Mouse (Mus musculus) midbrain, embryonic 15.5 days (tissue): ENCODE measurements around the gene Med12l. TPM values are rescaled to one million over a fixed set of nuclear protein-coding genes. Genes with fewer than 3 reads are reported as not detected.

Experiments used
- ATAC-seq: fragments of 200-750 bp; cut with Nextera tagmentation; replicated peaks from 2 replicates; pipeline ENCODE4 v1.8.0; 2017; ENCODE audit warnings: moderate TSS enrichment
- H3K27ac ChIP-seq: fragments of 300-500 bp; sonication (generic); 2 replicates; pipeline ENCODE4 v1.5.1; 2015; ENCODE audit warnings: mild to moderate bottlenecking, inconsistent platforms
- H3K27me3 ChIP-seq: fragments of 300-500 bp; sonication (generic); replicated peaks from 2 replicates; pipeline ENCODE4 v1.6.1; 2015; ENCODE audit warnings: inconsistent platforms
- H3K36me3 ChIP-seq: fragments of 300-500 bp; sonication (generic); replicated peaks from 2 replicates; pipeline ENCODE4 v1.6.1; 2015; ENCODE audit warnings: inconsistent platforms
- H3K4me1 ChIP-seq: fragments of 300-500 bp; sonication (generic); 2 replicates; pipeline ENCODE4 v1.6.1; 2015; ENCODE audit warnings: inconsistent platforms
- H3K4me2 ChIP-seq: fragments of 300-500 bp; sonication (generic); 2 replicates; pipeline ENCODE4 v1.6.1; 2015; ENCODE audit warnings: inconsistent platforms, mild to moderate bottlenecking, moderate library complexity
- H3K4me3 ChIP-seq: fragments of 300-500 bp; sonication (generic); 2 replicates; pipeline ENCODE4 v1.5.1; 2015; ENCODE audit warnings: mild to moderate bottlenecking, inconsistent platforms
- H3K9ac ChIP-seq: fragments of 300-500 bp; sonication (generic); 2 replicates; pipeline ENCODE4 v1.6.1; 2015; ENCODE audit warnings: mild to moderate bottlenecking, inconsistent platforms
- H3K9me3 ChIP-seq: fragments of 300-500 bp; sonication (generic); 2 replicates; pipeline ENCODE4 v1.6.1; 2016; ENCODE audit warnings: inconsistent platforms
- whole genome bisulfite sequencing: fragments of 180-500 bp; shearing (Covaris S2); methylation state at CpG from one replicate; pipeline ENCODE4 v1.1.7; 2015; ENCODE audit warnings: mixed read lengths; 5-methylcytosine and 5-hydroxymethylcytosine counted together
- polyA plus RNA-seq: library from polyadenylated mRNA; unstranded; fragments of >200 nt; fragmentation: Nextera tagmentation; extraction: Ambion mirVana; gene quantifications from 2 replicates; pipeline ENCODE4 v1.2.1, GENCODE M21; 2015

The Med12l gene
- polyA plus RNA-seq = 4.5 TPM in 2 replicates

DNA sequence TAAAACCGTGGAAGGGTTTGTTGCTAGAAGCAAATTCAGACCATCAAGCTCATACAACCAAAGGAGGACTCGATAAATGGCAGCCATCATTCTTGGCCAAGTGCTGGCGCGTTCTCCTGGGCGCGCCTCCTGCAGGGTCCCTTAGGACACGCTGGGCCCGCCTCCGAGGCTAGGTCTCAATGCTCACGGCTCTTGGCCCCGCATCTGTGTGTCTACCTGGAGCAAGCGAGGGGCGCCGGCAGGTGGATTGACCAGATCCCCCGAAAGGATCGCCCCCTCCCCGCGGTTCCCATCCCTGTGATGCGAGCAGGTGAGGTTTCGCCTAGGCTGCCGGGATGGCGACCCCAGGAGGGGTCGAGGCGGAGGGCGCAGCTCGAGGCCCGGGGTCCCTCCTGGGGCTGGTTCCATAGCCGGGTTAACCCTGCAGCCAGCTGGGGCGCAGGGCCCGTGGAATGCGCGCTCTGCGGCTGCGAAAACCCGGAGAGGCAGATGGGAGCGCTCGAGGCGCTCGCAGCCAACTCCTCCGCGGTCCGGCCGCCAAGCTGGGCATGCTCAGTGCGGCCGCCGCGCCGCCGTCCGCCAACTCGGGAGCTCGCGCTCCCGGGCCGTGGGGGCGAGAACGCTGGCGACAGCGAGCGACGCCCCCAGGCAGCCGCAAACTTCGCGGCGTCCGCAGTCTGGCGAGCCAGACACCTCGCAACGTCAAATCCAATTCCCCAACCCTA lies at the start of gene Med12l:
Gene Med12l (plus strand): TSS at position 555 of the 725 bp plus-strand sequence.
- Histone ChIP-seq H3K4me2 (peak within 1 kb of the TSS; percentile 79), H3K9ac (peak within 1 kb of the TSS; percentile 76), H3K27me3 (no peaks in the 10 kb centered on the region), H3K36me3 (no peaks in the 10 kb centered on the region), H3K4me3 (peak within 1 kb of the TSS; percentile 86), H3K27ac (peak within 1 kb of the TSS; percentile 94), H3K4me1 (peaks cover 18% of the 10 kb centered on the region), H3K9me3 (no peaks in the 10 kb centered on the region)
- under 1% methylated on average over 69 of the region's 69 CpGs for WGBS
- peak; percentile 83 for ATAC-seq

DNA sequence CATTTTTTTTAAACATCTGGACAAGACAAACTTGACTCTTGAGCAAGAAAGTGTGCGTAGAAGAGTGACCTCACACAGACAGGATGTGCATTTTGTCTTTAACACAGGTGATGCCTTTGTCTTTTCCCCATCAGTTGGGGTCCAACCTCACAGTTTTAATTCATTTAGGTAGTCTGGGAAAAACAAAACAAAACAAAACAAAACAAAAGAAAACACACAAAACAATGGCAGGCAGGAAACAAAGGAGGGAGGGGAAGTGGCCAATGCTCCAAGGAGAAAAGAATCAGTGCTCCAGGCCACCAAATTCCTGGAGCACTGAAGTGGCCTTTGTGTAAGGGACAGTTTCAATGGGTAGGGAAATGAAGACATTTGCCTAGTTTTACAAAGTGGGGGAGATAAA lies 44.5 kb upstream of the Med12l start:
- H3K9ac ChIP-seq = no peak overlapping the region
- H3K9me3 ChIP-seq = no peaks in the 10 kb centered on the region
- no peak overlapping the region for H3K4me3 ChIP-seq
- H3K4me1 ChIP-seq = no peaks in the 10 kb centered on the region
- H3K27me3 ChIP-seq = no peaks in the 10 kb centered on the region
- 94% methylated on average over 1 of the region's 1 CpGs for WGBS
- H3K36me3 ChIP-seq = no peaks in the 10 kb centered on the region
- no peak overlapping the region for H3K27ac ChIP-seq
- ATAC-seq = no peak
- H3K4me2 ChIP-seq = no peak overlapping the region

DNA sequence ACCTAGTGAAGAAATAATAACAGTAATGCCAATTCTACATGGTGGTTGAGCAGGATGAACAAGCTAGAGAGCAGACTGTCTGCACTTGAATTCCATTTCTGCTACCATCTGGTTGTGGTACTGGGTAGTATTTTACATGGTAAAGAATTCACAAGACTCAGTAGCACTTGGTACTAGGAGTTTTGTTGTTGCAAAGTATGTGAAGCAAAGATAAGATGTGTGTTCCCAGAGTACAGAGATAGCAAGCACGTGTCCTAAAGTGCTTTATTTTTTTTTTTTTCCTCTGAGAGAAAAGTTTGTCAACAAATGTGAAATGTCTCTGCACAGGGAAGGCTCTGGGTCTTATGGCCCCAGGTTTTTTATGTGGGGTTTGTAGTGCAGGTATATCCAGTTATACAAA lies 28.2 kb upstream of the Med12l start:
- Histone ChIP-seq H3K9ac (no peak overlapping the region), H3K4me3 (no peak overlapping the region), H3K36me3 (no peaks in the 10 kb centered on the region), H3K4me2 (no peak overlapping the region), H3K27me3 (no peaks in the 10 kb centered on the region), H3K4me1 (no peaks in the 10 kb centered on the region), H3K9me3 (no peaks in the 10 kb centered on the region), H3K27ac (no peak overlapping the region)
- 90% methylated on average over 1 of the region's 1 CpGs for WGBS
- no peak for ATAC-seq

DNA sequence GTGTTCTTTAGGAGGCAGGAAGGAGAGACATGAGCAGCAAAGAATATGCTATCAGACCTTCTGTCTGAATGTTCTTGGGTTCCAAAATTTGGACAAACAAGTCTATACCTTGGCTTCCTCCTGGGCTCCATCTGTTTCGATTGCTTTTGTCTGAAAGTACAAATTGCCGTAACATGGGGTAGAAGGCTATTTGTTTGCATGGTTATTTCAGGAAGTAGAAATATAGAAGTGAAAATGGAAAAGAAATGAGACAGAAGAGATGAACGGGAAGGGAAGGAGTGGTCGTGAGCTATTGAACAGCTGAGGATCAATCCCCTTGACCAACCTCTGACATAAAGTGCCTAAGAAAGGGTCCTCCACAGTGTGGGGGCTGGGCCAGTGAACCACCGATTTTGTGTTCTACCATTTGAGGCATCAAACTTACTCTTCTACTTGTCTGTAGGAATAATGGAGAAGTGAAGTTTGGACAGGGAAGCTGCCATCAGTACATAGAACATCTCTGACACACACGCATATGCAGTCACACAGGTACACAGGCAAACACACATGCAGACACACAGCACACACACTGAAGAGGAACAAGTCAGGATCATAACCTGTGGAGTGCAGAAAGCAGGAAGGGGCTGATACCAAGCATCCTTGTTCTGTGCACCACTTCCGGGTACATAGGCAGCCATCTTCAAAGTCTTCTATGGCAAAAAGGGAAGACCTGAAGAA lies 27.6 kb upstream of the Med12l start:
- Histone ChIP-seq H3K4me3 (no peak overlapping the region), H3K9ac (no peak overlapping the region), H3K27ac (no peak overlapping the region), H3K4me1 (peaks cover 2% of the 10 kb centered on the region; the same call in 1 of the 2 replicates), H3K4me2 (no peak overlapping the region), H3K9me3 (no peaks in the 10 kb centered on the region), H3K36me3 (no peaks in the 10 kb centered on the region), H3K27me3 (no peaks in the 10 kb centered on the region)
- 94% methylated on average over 7 of the region's 7 CpGs for WGBS
- ATAC-seq = no peak

DNA sequence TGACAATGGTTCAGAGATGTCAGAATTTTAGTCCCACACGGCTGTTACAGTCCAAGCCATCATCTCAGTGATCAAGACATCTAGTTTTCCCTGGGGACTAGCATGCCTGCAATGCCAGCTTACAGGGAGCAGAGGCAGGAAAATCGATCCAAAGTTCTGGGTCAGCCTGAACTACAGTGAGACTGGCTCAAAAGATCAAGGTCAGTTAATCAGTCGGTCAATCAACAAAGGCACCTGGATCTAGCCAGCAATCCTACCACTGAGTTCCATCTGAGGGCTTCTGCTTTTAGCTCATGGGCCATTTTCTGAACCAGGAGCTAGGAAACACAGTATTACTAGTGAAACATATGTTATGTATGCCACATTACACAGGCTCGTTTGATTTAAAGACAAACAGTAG lies 25.0 kb upstream of the Med12l start:
- no peaks in the 10 kb centered on the region for H3K27me3 ChIP-seq
- no peaks in the 10 kb centered on the region for H3K36me3 ChIP-seq
- no peak overlapping the region for H3K27ac ChIP-seq
- H3K4me3 ChIP-seq = no peak overlapping the region
- H3K4me1 ChIP-seq = peaks cover 2% of the 10 kb centered on the region; the same call in 1 of the 2 replicates
- no peak for ATAC-seq
- no peak overlapping the region for H3K9ac ChIP-seq
- no peak overlapping the region for H3K4me2 ChIP-seq
- WGBS = 81% methylated on average over 4 of the region's 4 CpGs
- H3K9me3 ChIP-seq = no peaks in the 10 kb centered on the region

DNA sequence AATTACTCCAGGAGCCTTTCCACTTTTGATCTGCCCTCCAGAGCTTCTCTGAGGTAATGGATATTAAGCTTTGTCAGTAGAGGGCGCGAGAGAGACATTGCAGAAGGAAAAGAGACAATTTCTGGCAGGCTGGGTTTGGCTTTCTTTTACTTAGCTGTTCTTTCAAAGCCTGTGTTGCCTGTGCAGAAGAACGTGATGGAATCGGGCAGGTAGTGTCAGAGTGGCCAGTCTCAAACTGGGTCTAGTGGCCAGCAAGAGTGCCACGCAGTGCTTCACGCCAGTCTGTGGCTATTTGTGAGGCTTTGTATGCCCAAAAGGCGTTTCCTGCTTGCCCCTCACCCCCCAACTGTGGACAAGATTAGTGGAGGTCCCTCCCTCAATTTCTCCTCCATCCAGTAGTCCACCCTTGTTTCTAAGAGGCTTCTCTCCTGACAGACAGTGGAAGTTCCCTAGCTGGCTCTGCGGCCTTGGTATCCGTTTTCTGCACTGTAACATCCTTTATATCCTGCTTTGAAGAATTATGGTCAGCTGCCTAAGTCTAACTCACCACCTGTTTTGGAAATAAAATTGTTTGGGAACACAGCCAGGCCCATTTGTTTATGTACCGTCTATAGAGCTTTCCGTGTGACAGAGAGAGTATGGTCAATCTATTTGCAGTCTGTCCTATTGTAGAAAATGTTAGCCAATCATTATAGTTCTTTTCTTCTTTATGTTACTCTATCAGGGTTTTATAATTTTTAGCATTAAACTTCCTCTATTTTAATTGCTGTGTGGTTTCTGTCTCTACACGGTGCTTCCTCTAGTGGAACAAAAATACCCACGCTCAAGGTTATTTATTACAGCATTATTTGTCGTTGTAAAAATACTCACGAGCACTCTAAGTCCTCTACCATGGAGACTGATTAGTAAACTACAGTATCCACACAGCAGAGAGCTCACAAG lies 22.5 kb upstream of the Med12l start:
- Histone ChIP-seq H3K27me3 (no peaks in the 10 kb centered on the region), H3K9ac (peak overlapping the region; percentile 26; the same call in 1 of the 2 replicates)

DNA sequence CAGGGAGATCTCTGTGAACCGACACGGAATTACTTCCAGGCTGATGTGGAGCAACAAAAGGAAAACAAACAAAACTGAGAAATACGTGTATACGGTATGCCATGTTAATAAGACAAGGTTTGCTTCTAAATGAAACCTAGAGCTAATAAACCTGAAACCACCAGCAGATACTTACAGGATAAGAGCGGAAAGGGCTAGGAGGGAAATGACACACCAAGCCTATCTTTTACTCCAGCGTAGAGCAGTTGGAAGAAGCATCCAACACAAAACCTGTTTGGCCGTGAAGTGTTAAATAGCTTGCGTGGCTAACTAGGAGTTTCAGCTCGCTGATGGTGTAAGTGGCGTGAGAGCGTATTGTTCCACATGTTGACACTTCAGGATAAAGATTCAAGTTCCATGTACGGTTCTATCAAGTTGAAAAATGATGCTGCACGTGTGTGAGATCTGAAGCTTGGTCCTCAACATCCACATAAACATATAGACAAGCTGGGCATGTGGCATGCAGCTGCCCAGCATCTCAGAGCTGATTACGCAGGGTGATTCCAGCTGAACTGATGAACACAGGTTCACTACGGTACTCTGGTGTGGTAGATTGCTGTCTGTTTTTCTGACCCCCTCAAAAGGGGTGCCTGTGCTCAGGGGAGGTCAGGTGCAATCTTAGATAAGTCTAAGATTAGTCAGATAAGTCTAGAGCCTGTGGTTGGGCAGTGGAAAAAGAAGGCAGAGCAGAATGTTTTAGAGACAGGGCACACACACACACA lies 21.6 kb upstream of the Med12l start:
- WGBS = 84% methylated on average over 15 of the region's 15 CpGs
- Histone ChIP-seq H3K36me3 (no peaks in the 10 kb centered on the region), H3K9ac (no peak overlapping the region), H3K27me3 (no peaks in the 10 kb centered on the region), H3K4me1 (peaks cover 2% of the 10 kb centered on the region; the same call in 1 of the 2 replicates), H3K4me2 (no peak overlapping the region), H3K27ac (no peak overlapping the region), H3K4me3 (no peak overlapping the region), H3K9me3 (no peaks in the 10 kb centered on the region)
- ATAC-seq = no peak

More for the DNA sequence above, 22.5 kb upstream of the Med12l start:
- 0 out of 2 replicates have a peak overlapping the region, but pooled peaks have one; percentile 14 for H3K4me3 ChIP-seq
- H3K36me3 ChIP-seq = no peaks in the 10 kb centered on the region
- no peaks in the 10 kb centered on the region for H3K9me3 ChIP-seq
- peak overlapping the region; percentile 39 for H3K4me2 ChIP-seq
- ATAC-seq = peak; percentile 59
- H3K4me1 ChIP-seq = peaks cover 2% of the 10 kb centered on the region; the same call in 1 of the 2 replicates
- no peak overlapping the region for H3K27ac ChIP-seq
- WGBS = 54% methylated on average over 15 of the region's 15 CpGs

DNA sequence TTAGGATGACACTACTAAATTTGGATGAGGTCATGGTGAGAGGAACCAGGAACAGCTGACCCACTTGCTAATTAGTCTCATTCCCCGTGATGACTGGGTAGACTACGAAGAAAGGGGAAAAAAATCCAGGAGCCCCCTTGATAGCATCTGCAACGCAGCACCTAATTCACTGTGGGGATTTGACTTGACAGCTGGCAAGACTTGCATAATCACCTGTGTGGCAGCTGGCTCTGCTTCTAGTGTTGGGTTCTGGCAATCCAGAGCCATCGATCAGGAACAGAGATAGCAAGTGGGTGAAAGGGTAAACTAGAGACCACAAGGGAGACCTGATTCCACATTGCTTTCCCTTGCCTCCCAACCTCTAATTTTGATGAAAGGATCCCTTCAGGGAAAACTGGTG lies 19.8 kb upstream of the Med12l start:
- Histone ChIP-seq H3K4me3 (no peak overlapping the region), H3K27me3 (no peaks in the 10 kb centered on the region), H3K4me2 (no peak overlapping the region), H3K36me3 (no peaks in the 10 kb centered on the region), H3K9ac (no peak overlapping the region), H3K4me1 (peaks cover 2% of the 10 kb centered on the region; the same call in 1 of the 2 replicates), H3K9me3 (no peaks in the 10 kb centered on the region), H3K27ac (no peak overlapping the region)
- WGBS = 62% methylated on average over 4 of the region's 4 CpGs
- ATAC-seq = no peak

DNA sequence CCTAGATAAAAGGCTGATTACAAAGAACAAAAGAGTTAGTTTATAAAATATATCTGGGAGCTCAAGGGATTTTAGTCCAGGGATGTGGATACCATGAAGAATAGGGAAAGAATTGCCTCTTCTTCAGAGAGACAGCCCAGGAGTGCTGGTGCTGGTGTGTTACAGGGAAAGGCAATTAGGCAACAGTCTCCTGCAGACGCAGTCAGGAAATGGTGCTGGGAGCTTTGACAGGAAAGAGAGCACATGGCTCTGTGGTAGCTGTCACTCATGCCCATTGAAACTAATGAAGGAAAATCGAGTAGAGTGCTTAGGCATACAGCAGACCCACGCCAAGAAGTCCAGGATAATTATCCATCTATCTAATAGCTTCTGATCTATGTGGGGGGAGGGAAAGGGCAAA lies 16.3 kb upstream of the Med12l start:
- peak; percentile 31; the same call in 1 of the 2 replicates for ATAC-seq
- H3K4me2 ChIP-seq = no peak overlapping the region
- H3K9me3 ChIP-seq = no peaks in the 10 kb centered on the region

DNA sequence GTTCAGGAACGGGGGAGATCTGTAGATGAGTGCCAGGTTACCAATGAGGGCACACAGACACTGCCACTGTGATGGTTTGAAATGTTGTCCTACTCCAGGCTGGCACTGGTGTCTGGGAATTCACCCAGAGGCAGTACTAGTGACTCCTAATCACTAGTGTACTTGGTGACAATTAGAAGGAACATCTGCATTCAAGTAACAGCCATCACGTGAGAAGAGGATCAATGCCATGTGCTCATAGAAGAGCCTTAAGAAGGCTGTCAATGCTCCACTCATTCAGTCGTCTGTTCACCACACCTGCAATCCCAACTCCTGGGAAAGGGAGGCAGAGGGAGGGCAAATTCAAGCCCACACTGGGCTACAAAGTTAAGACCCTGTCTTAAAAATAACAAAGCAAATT lies 15.1 kb upstream of the Med12l start:
- WGBS = 69% methylated on average over 3 of the region's 3 CpGs
- H3K4me1 ChIP-seq = no peaks in the 10 kb centered on the region; the same call in 1 of the 2 replicates
- H3K27me3 ChIP-seq = no peaks in the 10 kb centered on the region
- no peak overlapping the region for H3K9ac ChIP-seq
- no peaks in the 10 kb centered on the region for H3K36me3 ChIP-seq
- H3K4me3 ChIP-seq = no peak overlapping the region
- no peak overlapping the region for H3K27ac ChIP-seq
- no peak overlapping the region for H3K4me2 ChIP-seq
- ATAC-seq = no peak
- H3K9me3 ChIP-seq = no peaks in the 10 kb centered on the region

More for the DNA sequence above, 16.3 kb upstream of the Med12l start:
- Histone ChIP-seq H3K27me3 (no peaks in the 10 kb centered on the region), H3K4me1 (no peaks in the 10 kb centered on the region; the same call in 1 of the 2 replicates), H3K4me3 (no peak overlapping the region), H3K36me3 (no peaks in the 10 kb centered on the region), H3K9ac (no peak overlapping the region), H3K27ac (no peak overlapping the region)
- 45% methylated on average over 3 of the region's 3 CpGs for WGBS

DNA sequence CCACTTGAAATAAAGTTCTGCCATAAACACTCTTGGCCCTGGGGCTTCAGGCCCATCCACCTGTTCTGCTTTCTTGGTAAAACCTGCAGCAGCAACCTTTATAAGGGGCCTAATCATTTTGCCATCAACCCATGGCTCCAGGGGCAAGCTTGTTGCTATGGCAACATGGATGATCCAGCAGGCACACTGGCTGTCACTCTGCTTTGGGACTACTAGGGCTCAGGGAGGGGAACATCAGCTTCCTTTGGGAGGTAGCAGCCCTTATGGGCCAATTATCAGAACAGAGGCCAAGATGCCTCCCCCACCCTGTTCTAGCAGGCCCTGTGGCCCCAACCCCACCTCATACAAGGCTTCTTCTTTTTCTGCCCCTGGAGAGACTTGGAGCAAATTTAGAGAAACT lies 13.5 kb upstream of the Med12l start:
- Histone ChIP-seq H3K4me2 (no peak overlapping the region), H3K9me3 (no peaks in the 10 kb centered on the region), H3K27me3 (no peaks in the 10 kb centered on the region), H3K4me3 (no peak overlapping the region), H3K4me1 (no peaks in the 10 kb centered on the region; the same call in 1 of the 2 replicates), H3K9ac (no peak overlapping the region), H3K27ac (no peak overlapping the region), H3K36me3 (no peaks in the 10 kb centered on the region)
- peak; percentile 60; the same call in 1 of the 2 replicates for ATAC-seq
